Mouse (Mus musculus) ES-E14 (cell line): Measurements from ENCODE around the gene Eif2d. TPM values are rescaled to one million over a fixed set of nuclear protein-coding genes. Genes with fewer than 3 reads are reported as not detected.

Source experiments
- DNase-seq: peaks from one replicate; pipeline ENCODE4 v3.0.0-alpha.2; 2013; ENCODE audit warnings: low read depth, low spot score
- H3K27ac ChIP-seq: 2 replicates; pipeline ENCODE4 v1.5.1; 2012; ENCODE audit warnings: low read depth, mild to moderate bottlenecking, low read length, moderate library complexity, mixed read lengths; ENCODE audit not compliant: poor library complexity, insufficient read depth, severe bottlenecking
- H3K36me3 ChIP-seq: 2 replicates; pipeline ENCODE4 v1.6.1; 2012; ENCODE audit warnings: mild to moderate bottlenecking, low read length, moderate library complexity, mixed read lengths; ENCODE audit not compliant: control insufficient read depth, poor library complexity, insufficient read depth, severe bottlenecking
- H3K4me1 ChIP-seq, 2 experiments: fragments of 150-350 bp in 1 of 2; sonication (generic) in 1 of 2; 2 replicates each; pipeline ENCODE4 v1.6.1; 2012; ENCODE audit warnings: low read length in 2 of 2, mild to moderate bottlenecking in 1 of 2, mixed read lengths in 1 of 2; ENCODE audit not compliant: control insufficient read depth in 2 of 2, insufficient read depth in 2 of 2, poor library complexity in 1 of 2
- H3K4me3 ChIP-seq, 2 experiments: fragments of 150-350 bp in 1 of 2; sonication (generic) in 1 of 2; 2 replicates each; pipeline ENCODE4 v1.5.1; 2012; ENCODE audit warnings: low read length in 2 of 2, low read depth in 1 of 2, mild to moderate bottlenecking in 1 of 2, mixed read lengths in 1 of 2; ENCODE audit not compliant: insufficient read depth in 1 of 2, poor library complexity in 1 of 2, severe bottlenecking in 1 of 2
- H3K9ac ChIP-seq: 2 replicates; pipeline ENCODE4 v1.6.1; 2012; ENCODE audit warnings: low read depth, mild to moderate bottlenecking, low read length, mixed read lengths; ENCODE audit not compliant: poor library complexity, insufficient read depth, severe bottlenecking
- H3K9me3 ChIP-seq: fragments of 150-350 bp; sonication (generic); 2 replicates; pipeline ENCODE4 v1.6.1; 2012; ENCODE audit warnings: low read depth, mild to moderate bottlenecking, low read length; ENCODE audit not compliant: control insufficient read depth, insufficient read depth
- CHD2 ChIP-seq: IDR thresholded peaks from 2 replicates; pipeline ENCODE4 v1.6.1; 2014; ENCODE audit warnings: mild to moderate bottlenecking, low read depth, low read length, inconsistent platforms
- HCFC1 ChIP-seq: IDR thresholded peaks from 2 replicates; pipeline ENCODE4 v1.6.1; 2012; ENCODE audit warnings: low read length, inconsistent platforms, borderline replicate concordance; ENCODE audit not compliant: insufficient read depth
- MAFK ChIP-seq: IDR thresholded peaks from 2 replicates; pipeline ENCODE4 v1.6.1; 2014; ENCODE audit warnings: mild to moderate bottlenecking, low read depth, low read length, inconsistent platforms; ENCODE audit not compliant: insufficient read depth
- ZC3H11A ChIP-seq: IDR thresholded peaks from 2 replicates; pipeline ENCODE4 v1.6.1; 2012; ENCODE audit warnings: low read depth, mild to moderate bottlenecking, inconsistent platforms, low read length, borderline replicate concordance
- ZNF384 ChIP-seq: IDR thresholded peaks from 2 replicates; pipeline ENCODE4 v1.6.1; 2012; ENCODE audit warnings: low read depth, low read length, inconsistent platforms
- in situ Hi-C, 2 experiments: fragments of 600-800 bp; cut with MboI; formaldehyde crosslinking; loops; one replicate each; pipeline ENCODE4 v1.15.1; 2025; ENCODE audit warnings: low sequenced_read_pairs in 2 of 2, inconsistent platforms in 1 of 2; ENCODE audit not compliant: unreplicated experiment in 2 of 2
- total RNA-seq: library from RNA; depleted of rRNA; stranded (reverse); fragments of 300-350 nt; gene quantifications from 2 replicates; pipeline ENCODE4 v1.2.3, GENCODE M21; 2012

Eif2d gene
- total RNA-seq, 1 experiment = 64.5 TPM

GRCm38 (mm10) chr1:131161091-131161490, 8.1 kb downstream of the Eif2d start:
- in situ Hi-C loops = no loop called here
- peak overlapping the region; percentile 73; the same call in 1 of the 2 replicates for H3K27ac ChIP-seq
- DNase-seq = peak; percentile 77
- no peak overlapping the region for H3K4me3 ChIP-seq
- H3K9me3 ChIP-seq = no peaks in the 10 kb centered on the region
- H3K9ac ChIP-seq = no peak overlapping the region
- peaks cover 52% of the 10 kb centered on the region for H3K36me3 ChIP-seq
- peaks cover 3 to 9% of the 10 kb centered on the region in 2 experiments; a peak in 3 of 4 replicates for H3K4me1 ChIP-seq
- TF ChIP-seq MAFK (no peak), CHD2 (no peak), ZC3H11A (no peak), ZNF384 (no peak), HCFC1 (no peak)

- Histone ChIP-seq H3K27ac (no peak overlapping the region), H3K4me3 (no peak overlapping the region), H3K9me3 (no peaks in the 10 kb centered on the region), H3K4me1 (peaks cover 3 to 5% of the 10 kb centered on the region in 2 experiments; a peak in 3 of 4 replicates), H3K9ac (no peak overlapping the region), H3K36me3 (peaks cover 72% of the 10 kb centered on the region)
- in situ Hi-C loops = no loop called here
- no peak for DNase-seq
- TF ChIP-seq CHD2 = no peak
- no peak for TF ChIP-seq ZNF384
- no peak for TF ChIP-seq ZC3H11A
- TF ChIP-seq MAFK = no peak
- no peak for TF ChIP-seq HCFC1
Observed at GRCm38 (mm10) chr1:131164427-131164826, 11.4 kb downstream of the Eif2d start.

GRCm38 (mm10) chr1:131167612-131168011, 14.6 kb downstream of the Eif2d start:
- H3K4me1 ChIP-seq = peaks cover 0 to 2% of the 10 kb centered on the region in 2 experiments; a peak in 1 of 4 replicates
- no peak overlapping the region for H3K27ac ChIP-seq
- no peak for DNase-seq
- peaks cover 80% of the 10 kb centered on the region for H3K36me3 ChIP-seq
- no peak overlapping the region for H3K9ac ChIP-seq
- no peak overlapping the region for H3K4me3 ChIP-seq
- no peaks in the 10 kb centered on the region for H3K9me3 ChIP-seq
- TF ChIP-seq ZC3H11A = no peak
- no peak for TF ChIP-seq MAFK
- TF ChIP-seq ZNF384 = no peak
- TF ChIP-seq HCFC1 = no peak
- TF ChIP-seq CHD2 = no peak
- in situ Hi-C loops = no loop called here

GRCm38 (mm10) chr1:131173001-131173400, 20.0 kb downstream of the Eif2d start:
- Histone ChIP-seq H3K27ac (no peak overlapping the region), H3K4me1 (0 out of 4 replicates have a peak, but pooled peaks cover 0 to 2% of the 10 kb centered on the region in 2 experiments), H3K36me3 (peaks cover 68% of the 10 kb centered on the region), H3K4me3 (no peak overlapping the region), H3K9ac (no peak overlapping the region), H3K9me3 (no peaks in the 10 kb centered on the region)
- DNase-seq = no peak
- in situ Hi-C loops = no loop called here
- TF ChIP-seq MAFK (no peak), HCFC1 (no peak), ZNF384 (no peak)

- H3K27ac ChIP-seq = no peak overlapping the region
- H3K9ac ChIP-seq = no peak overlapping the region
- in situ Hi-C loops = no loop called here
- H3K4me3 ChIP-seq = no peak overlapping the region
- TF ChIP-seq MAFK (no peak), HCFC1 (no peak), CHD2 (no peak), ZC3H11A (no peak), ZNF384 (no peak)
- peaks cover 62% of the 10 kb centered on the region for H3K36me3 ChIP-seq
- no peaks in the 10 kb centered on the region for H3K9me3 ChIP-seq
- no peak for DNase-seq
- 0 out of 4 replicates have a peak, but pooled peaks cover 0 to 2% of the 10 kb centered on the region in 2 experiments for H3K4me1 ChIP-seq
Observed at GRCm38 (mm10) chr1:131173809-131174208, 20.8 kb downstream of the Eif2d start.
